Mouse (Mus musculus) ES-Bruce4 (cell line): ENCODE data around the gene Ly9. TPM values are rescaled to one million over a fixed set of nuclear protein-coding genes. Genes with fewer than 3 reads are reported as not detected.

Experiments
- H3K27ac ChIP-seq: 2 replicates; pipeline ENCODE4 v1.5.1; 2012; ENCODE audit warnings: low read length, inconsistent platforms; ENCODE audit not compliant: insufficient read depth
- H3K27me3 ChIP-seq: 2 replicates; pipeline ENCODE4 v1.6.1; 2012; ENCODE audit warnings: mild to moderate bottlenecking, low read length, inconsistent platforms; ENCODE audit not compliant: control insufficient read depth, poor library complexity, insufficient read depth, severe bottlenecking
- H3K36me3 ChIP-seq: 2 replicates; pipeline ENCODE4 v1.6.1; 2012; ENCODE audit warnings: inconsistent platforms, mild to moderate bottlenecking, low read length, moderate library complexity; ENCODE audit not compliant: control insufficient read depth, poor library complexity, insufficient read depth, severe bottlenecking
- H3K4me1 ChIP-seq: one replicate; pipeline ENCODE4 v1.8.1; 2011; ENCODE audit warnings: low read length; ENCODE audit not compliant: control insufficient read depth, insufficient read depth
- H3K4me3 ChIP-seq: 2 replicates; pipeline ENCODE4 v1.5.1; 2011; ENCODE audit warnings: low read depth, mild to moderate bottlenecking, low read length
- H3K9ac ChIP-seq: 2 replicates; pipeline ENCODE4 v1.6.1; 2012; ENCODE audit warnings: low read depth, mild to moderate bottlenecking, inconsistent platforms; ENCODE audit not compliant: poor library complexity, severe bottlenecking
- H3K9me3 ChIP-seq: replicated peaks from 2 replicates; pipeline ENCODE4 v1.6.1; 2012; ENCODE audit warnings: mild to moderate bottlenecking, low read length, inconsistent platforms; ENCODE audit not compliant: control insufficient read depth, poor library complexity, insufficient read depth, severe bottlenecking
- CTCF ChIP-seq: IDR thresholded peaks from one replicate; pipeline ENCODE4 v1.8.1; 2011; ENCODE audit warnings: low read depth, low read length
- EP300 ChIP-seq: IDR thresholded peaks from 2 replicates; pipeline ENCODE4 v1.6.1; 2011; ENCODE audit warnings: low read depth, low read length; ENCODE audit not compliant: insufficient read depth
- POLR2A ChIP-seq: IDR thresholded peaks from one replicate; pipeline ENCODE4 v1.8.1; 2011; ENCODE audit warnings: low read length; ENCODE audit not compliant: insufficient read depth
- polyA plus RNA-seq: library from polyadenylated mRNA; stranded (reverse); fragments of >200 nt; gene quantifications from 2 replicates; pipeline ENCODE4 v1.2.4, GENCODE M21; 2011; ENCODE audit warnings: low read depth; ENCODE audit not compliant: missing spikeins, insufficient read depth, insufficient read length

Ly9 gene
- not detected in 2 replicates for polyA plus RNA-seq

DNA sequence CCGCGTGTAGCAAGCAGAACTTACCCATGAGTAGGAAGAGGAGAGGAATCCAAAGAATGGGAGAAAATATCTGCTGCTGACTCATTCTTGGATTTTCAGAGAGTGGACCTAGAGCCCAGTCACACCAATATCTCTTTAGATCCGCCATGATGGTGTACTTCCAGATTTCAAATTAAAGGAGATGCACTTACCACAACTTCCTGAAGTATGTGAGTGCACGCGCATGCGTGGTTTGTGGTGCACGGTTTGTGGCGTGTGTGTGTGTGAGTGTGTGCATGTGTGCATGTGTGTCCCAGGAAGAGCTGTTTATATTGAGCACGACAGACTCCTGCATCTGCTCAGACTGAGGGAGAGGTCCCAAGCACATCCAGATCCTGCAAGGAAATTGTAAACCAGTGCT lies at the start of gene Ly9:
TSS of gene Ly9 (minus strand) at position 235 of the 400 bp plus-strand sequence.
- Histone ChIP-seq H3K4me3 (no peak within 1 kb of the TSS), H3K9ac (no peak within 1 kb of the TSS), H3K27me3 (no peaks in the 10 kb centered on the region), H3K27ac (no peak within 1 kb of the TSS), H3K9me3 (no peaks in the 10 kb centered on the region), H3K4me1 (no peaks in the 10 kb centered on the region), H3K36me3 (no peaks in the 10 kb centered on the region)
- TF ChIP-seq EP300 = no peak

GRCm38 (mm10) chr1:171652734-171653133 lies 45.5 kb upstream of the Ly9 start, which contains the start of gene Slamf7:
Slamf7 (minus strand) TSS chr1:171653035.
- Histone ChIP-seq H3K36me3 (no peaks in the 10 kb centered on the region), H3K27ac (no peak within 1 kb of the TSS), H3K4me3 (no peak within 1 kb of the TSS), H3K9ac (no peak within 1 kb of the TSS), H3K27me3 (no peaks in the 10 kb centered on the region; the same call in 1 of the 2 replicates), H3K9me3 (no peaks in the 10 kb centered on the region), H3K4me1 (no peaks in the 10 kb centered on the region)
- TF ChIP-seq POLR2A (no peak), EP300 (no peak), CTCF (no peak)

- TF ChIP-seq EP300 (no peak), CTCF (no peak), POLR2A (no peak)
- Histone ChIP-seq H3K27ac (no peak overlapping the region), H3K4me1 (no peaks in the 10 kb centered on the region), H3K9ac (no peak overlapping the region), H3K4me3 (no peak overlapping the region), H3K9me3 (no peaks in the 10 kb centered on the region), H3K27me3 (no peaks in the 10 kb centered on the region), H3K36me3 (no peaks in the 10 kb centered on the region)
Observed at GRCm38 (mm10) chr1:171648840-171649239, 41.6 kb upstream of the Ly9 start.

- Histone ChIP-seq H3K4me3 (no peak overlapping the region), H3K9me3 (no peaks in the 10 kb centered on the region), H3K27me3 (no peaks in the 10 kb centered on the region), H3K36me3 (no peaks in the 10 kb centered on the region), H3K4me1 (no peaks in the 10 kb centered on the region), H3K27ac (no peak overlapping the region), H3K9ac (no peak overlapping the region)
- no peak for TF ChIP-seq POLR2A
- TF ChIP-seq EP300 = no peak
Observed at GRCm38 (mm10) chr1:171647716-171648115, 40.5 kb upstream of the Ly9 start.

GRCm38 (mm10) chr1:171646429-171646940 lies 39.3 kb upstream of the Ly9 start:
- H3K4me3 ChIP-seq = no peak overlapping the region
- no peaks in the 10 kb centered on the region for H3K27me3 ChIP-seq
- no peaks in the 10 kb centered on the region for H3K9me3 ChIP-seq
- H3K27ac ChIP-seq = no peak overlapping the region
- no peak for TF ChIP-seq POLR2A
- no peak for TF ChIP-seq CTCF
- TF ChIP-seq EP300 = no peak
- H3K9ac ChIP-seq = no peak overlapping the region
- no peaks in the 10 kb centered on the region for H3K36me3 ChIP-seq
- H3K4me1 ChIP-seq = no peaks in the 10 kb centered on the region

DNA sequence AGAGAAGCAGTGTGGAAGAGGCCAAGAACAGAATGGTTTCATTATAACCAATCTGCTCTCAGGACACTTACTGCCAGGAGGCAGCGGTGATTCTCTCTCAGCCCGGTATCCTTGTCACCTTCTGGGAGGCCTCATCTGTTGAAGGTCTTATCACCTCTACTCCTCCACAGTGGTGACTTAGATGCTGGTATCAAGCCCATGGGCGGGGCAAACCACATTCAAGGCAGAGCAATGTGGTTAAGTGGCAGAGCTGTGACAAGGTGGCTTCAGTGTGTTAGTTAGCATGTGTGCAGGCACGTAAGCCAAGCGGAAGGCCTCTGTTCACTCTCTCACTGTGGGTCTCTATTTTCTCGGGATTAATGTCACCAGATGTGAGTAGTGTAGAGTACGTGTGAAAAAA lies 36.4 kb upstream of the Ly9 start:
- no peaks in the 10 kb centered on the region for H3K27me3 ChIP-seq
- H3K9ac ChIP-seq = no peak overlapping the region
- no peak for TF ChIP-seq EP300
- no peak for TF ChIP-seq POLR2A
- TF ChIP-seq CTCF = no peak
- no peaks in the 10 kb centered on the region for H3K4me1 ChIP-seq
- H3K36me3 ChIP-seq = no peaks in the 10 kb centered on the region
- no peak overlapping the region for H3K27ac ChIP-seq
- H3K4me3 ChIP-seq = no peak overlapping the region
- H3K9me3 ChIP-seq = no peaks in the 10 kb centered on the region

DNA sequence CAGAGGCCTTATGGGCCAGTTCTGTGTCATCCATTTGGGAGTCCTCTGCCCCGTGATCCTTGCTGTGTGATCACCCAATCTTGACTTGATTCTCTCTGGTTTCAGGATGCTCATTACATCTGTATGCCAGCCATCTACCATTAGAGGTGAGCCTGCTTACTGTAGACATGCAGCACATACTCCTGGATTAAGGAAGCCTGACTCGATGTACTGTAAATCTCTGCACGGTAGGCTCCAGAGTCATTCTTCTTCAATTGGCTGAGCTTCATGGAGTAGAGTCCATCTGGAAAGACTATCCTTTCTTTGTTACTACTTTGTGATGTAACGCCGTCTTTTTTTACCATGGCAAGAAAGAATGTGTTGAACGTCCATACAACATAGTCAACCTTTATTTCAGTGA lies 33.6 kb upstream of the Ly9 start:
- Histone ChIP-seq H3K27ac (no peak overlapping the region), H3K9me3 (no peaks in the 10 kb centered on the region), H3K4me1 (no peaks in the 10 kb centered on the region), H3K36me3 (no peaks in the 10 kb centered on the region), H3K4me3 (no peak overlapping the region), H3K9ac (no peak overlapping the region), H3K27me3 (no peaks in the 10 kb centered on the region)
- TF ChIP-seq CTCF = no peak
- TF ChIP-seq EP300 = no peak
- TF ChIP-seq POLR2A = no peak
